Mouse (Mus musculus) testis, adult 2 months (tissue): ENCODE results near the gene Bhlhe40. TPM values are rescaled to one million over a fixed set of nuclear protein-coding genes. Genes with fewer than 3 reads are reported as not detected.

Source experiments
- H3K27ac ChIP-seq: fragments of 200-500 bp; 2 replicates; pipeline ENCODE4 v1.5.1; 2012; ENCODE audit warnings: low read depth, low read length; ENCODE audit not compliant: control insufficient read depth, insufficient read depth
- H3K27me3 ChIP-seq: fragments of 200-500 bp; 2 replicates; pipeline ENCODE4 v1.6.1; 2012; ENCODE audit warnings: mild to moderate bottlenecking, low read length, moderate library complexity; ENCODE audit not compliant: control insufficient read depth, insufficient read depth
- H3K36me3 ChIP-seq: fragments of 200-500 bp; 2 replicates; pipeline ENCODE4 v1.6.1; 2012; ENCODE audit warnings: mild to moderate bottlenecking, low read length; ENCODE audit not compliant: control insufficient read depth, insufficient read depth
- H3K4me1 ChIP-seq: fragments of 200-500 bp; 2 replicates; pipeline ENCODE4 v1.6.1; 2012; ENCODE audit warnings: low read length; ENCODE audit not compliant: control insufficient read depth, insufficient read depth
- H3K4me3 ChIP-seq: fragments of 200-500 bp; 2 replicates; pipeline ENCODE4 v1.5.1; 2012; ENCODE audit warnings: low read depth, mild to moderate bottlenecking, low read length, moderate library complexity, mixed read lengths; ENCODE audit not compliant: control insufficient read depth
- CTCF ChIP-seq: fragments of 200-500 bp; IDR thresholded peaks from 2 replicates; pipeline ENCODE4 v1.5.1; 2012; ENCODE audit warnings: low read depth, mild to moderate bottlenecking, inconsistent platforms, low read length, moderate library complexity; ENCODE audit not compliant: control insufficient read depth, insufficient read depth, insufficient replicate concordance
- POLR2A ChIP-seq: fragments of 200-500 bp; IDR thresholded peaks from 2 replicates; pipeline ENCODE4 v1.6.1; 2012; ENCODE audit warnings: low read depth, mild to moderate bottlenecking, inconsistent platforms, low read length, moderate library complexity; ENCODE audit not compliant: control insufficient read depth
- polyA plus RNA-seq: library from polyadenylated mRNA; depleted of rRNA; stranded (reverse); fragments of >200 nt; gene quantifications from 2 replicates; pipeline ENCODE4 v1.2.3, GENCODE M21; 2012

Gene Bhlhe40
- polyA plus RNA-seq, 1 experiment, result 2.2 TPM

DNA sequence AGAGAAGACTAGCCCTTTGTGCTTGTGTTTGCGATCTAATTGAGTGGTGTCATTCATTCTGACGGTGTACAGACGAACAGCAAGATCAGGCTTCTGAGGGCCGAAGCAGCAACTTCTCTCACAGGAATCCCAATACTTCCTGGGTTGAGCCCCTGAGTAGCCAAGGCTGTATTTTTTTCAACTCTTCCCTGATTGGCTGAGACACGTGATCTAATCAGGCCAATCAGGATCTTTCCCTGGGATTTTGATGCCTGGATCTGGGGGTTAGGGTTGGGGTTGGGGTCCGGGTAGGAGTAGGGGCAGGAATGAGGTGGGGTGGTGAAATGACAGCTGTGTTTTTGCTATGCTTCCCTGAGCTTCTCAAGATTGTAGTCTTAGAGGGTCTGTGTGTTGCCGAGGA, 20.1 kb downstream of the Bhlhe40 start:
- no peak for TF ChIP-seq POLR2A
- TF ChIP-seq CTCF, result no peak
- Histone ChIP-seq H3K36me3 (no peaks in the 10 kb centered on the region), H3K27ac (no peak overlapping the region), H3K4me1 (no peaks in the 10 kb centered on the region), H3K27me3 (no peaks in the 10 kb centered on the region), H3K4me3 (no peak overlapping the region)

DNA sequence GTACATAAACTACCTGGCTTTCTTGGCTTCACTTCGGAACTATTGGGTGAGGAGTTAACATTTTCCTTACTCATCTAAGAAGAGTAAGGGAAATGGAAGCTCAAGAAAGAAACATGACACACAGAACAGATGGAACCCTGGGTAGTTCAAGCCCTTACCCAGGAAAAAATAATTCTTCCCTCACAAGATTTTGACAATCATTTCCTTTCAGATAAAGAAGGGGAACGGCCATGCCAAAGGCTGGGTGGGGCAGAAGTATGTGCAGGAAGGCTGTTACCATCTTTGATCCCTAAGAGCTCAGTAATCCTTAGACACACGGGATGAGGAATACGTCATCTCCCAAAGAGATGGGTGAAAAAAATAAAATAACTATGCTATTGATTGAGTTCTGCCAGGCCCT, 20.7 kb downstream of the Bhlhe40 start:
- Histone ChIP-seq H3K27ac (no peak overlapping the region), H3K27me3 (no peaks in the 10 kb centered on the region)
- TF ChIP-seq CTCF (no peak), POLR2A (no peak)

DNA sequence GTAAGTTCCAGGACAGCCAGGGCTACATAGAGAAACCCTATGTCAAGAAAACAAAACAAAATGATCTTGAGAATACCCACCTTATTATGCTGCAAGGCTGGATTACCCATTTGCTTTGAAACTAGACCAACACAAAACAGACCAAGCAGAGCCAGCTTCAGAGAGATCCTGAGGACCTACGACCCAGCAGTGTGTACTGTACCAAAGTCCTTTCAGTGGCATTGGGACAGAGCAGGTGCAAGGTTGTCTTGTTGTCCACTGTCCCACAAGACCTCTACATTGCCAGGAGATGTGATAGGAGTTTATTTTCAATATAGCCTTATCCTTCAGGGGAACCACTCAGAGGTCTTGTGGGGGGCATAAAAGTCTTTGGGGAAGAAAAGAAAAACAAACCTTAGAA, 22.7 kb downstream of the Bhlhe40 start:
- Histone ChIP-seq H3K4me1 (no peaks in the 10 kb centered on the region), H3K36me3 (no peaks in the 10 kb centered on the region), H3K27ac (no peak overlapping the region), H3K27me3 (no peaks in the 10 kb centered on the region), H3K4me3 (no peak overlapping the region)
- TF ChIP-seq CTCF (no peak), POLR2A (no peak)

More for the DNA sequence above, 20.7 kb downstream of the Bhlhe40 start:
- Histone ChIP-seq H3K4me3 (no peak overlapping the region), H3K4me1 (no peaks in the 10 kb centered on the region), H3K36me3 (no peaks in the 10 kb centered on the region)

DNA sequence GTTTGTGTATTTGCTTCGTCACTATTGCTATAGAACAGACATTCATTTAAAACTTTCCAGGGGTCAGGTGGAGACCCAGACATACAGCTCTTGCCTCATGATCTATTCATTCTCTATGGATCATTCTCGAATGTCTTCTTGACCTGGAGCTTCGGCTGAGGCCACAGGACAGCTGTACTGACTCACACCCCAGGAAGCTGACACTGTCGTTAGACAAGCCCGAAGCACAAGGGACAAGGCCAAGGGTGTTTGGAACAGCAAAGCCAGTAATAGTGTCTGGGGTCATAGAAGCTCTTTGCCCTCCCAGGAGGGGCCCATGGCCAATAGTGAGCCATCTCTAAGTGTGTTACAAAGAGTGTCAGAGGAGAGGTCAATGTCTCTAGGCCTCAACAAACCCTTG, 24.0 kb downstream of the Bhlhe40 start:
- Histone ChIP-seq H3K36me3 (no peaks in the 10 kb centered on the region), H3K27me3 (no peaks in the 10 kb centered on the region), H3K4me3 (no peak overlapping the region), H3K4me1 (no peaks in the 10 kb centered on the region), H3K27ac (no peak overlapping the region)
- no peak for TF ChIP-seq POLR2A
- no peak for TF ChIP-seq CTCF

DNA sequence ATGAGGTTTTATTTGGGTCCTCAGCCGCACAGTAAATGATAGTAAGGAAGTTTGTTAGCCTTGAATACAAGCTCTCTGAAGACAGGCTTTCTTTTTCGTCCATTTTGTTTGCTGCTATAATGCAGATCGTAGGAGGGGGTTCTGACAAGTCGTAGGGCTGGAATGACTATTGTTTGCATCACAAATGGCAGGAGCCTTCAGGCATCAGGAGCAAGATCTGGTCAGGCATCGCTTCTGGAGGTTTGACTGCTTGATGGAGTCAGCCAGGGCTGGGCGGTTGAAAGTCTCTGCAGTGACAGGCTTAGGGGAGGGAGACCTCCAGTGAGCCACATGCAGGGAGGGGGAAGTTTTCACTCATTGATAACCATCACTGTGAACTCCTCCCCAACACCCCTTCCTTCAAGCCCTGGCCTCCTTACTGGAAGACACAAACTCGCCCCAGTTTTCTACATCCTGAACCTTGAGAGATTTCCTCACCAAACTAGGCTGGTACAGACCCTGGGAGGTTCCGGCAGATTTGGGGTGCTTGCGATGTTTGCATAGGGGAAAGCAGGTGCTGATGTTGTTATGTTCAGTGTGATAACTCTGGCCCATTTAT, 25.4 kb downstream of the Bhlhe40 start:
- no peak overlapping the region for H3K4me3 ChIP-seq
- H3K4me1 ChIP-seq, result no peaks in the 10 kb centered on the region
- no peak for TF ChIP-seq POLR2A
- no peak for TF ChIP-seq CTCF
- no peak overlapping the region for H3K27ac ChIP-seq
- H3K27me3 ChIP-seq, result no peaks in the 10 kb centered on the region
- H3K36me3 ChIP-seq, result no peaks in the 10 kb centered on the region

DNA sequence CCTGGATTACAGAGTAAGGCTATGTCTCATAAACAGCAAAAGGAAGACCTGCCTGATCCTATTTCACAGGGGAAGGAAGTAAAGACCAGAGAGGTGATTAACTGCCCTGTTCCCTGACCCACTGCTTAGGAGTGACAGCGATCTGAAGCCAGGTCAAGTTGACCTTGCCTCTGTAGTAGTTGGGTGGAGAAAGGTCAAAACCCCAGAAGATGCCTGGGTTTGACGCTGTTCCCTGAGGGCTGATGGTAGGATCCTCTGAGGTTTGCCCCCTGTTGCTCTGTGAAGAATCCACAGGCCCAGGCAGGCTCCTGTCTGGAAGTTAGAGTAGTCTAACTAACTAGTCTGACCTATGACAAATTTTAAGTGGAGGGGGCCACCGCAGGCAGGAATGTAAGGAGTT, 26.5 kb downstream of the Bhlhe40 start:
- H3K27me3 ChIP-seq, result no peaks in the 10 kb centered on the region
- H3K27ac ChIP-seq, result no peak overlapping the region
- no peaks in the 10 kb centered on the region for H3K4me1 ChIP-seq
- H3K36me3 ChIP-seq, result no peaks in the 10 kb centered on the region
- peak overlapping the region; percentile 28 for H3K4me3 ChIP-seq
- no peak for TF ChIP-seq POLR2A
- no peak for TF ChIP-seq CTCF

DNA sequence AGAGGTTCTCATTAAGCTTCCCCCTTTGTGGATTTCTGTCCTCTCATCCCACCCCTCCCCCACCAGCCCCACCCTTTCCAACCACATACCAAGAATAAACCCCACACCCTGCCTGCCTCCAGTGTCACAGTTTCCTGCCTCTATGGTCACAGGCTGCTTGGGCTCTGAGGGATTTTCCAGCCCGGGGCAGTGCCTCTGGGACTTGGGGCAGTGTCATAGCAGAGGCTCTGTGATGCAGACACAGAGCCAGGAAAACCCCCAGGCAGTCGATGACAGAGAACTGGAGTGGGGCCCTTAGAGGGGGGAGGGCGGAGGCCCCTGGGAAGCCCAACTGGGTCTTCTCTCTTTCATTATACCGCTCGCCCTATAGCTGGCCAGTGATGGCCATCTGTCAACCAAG, 27.9 kb downstream of the Bhlhe40 start:
- Histone ChIP-seq H3K4me3 (peak overlapping the region; percentile 57), H3K27ac (no peak overlapping the region), H3K36me3 (no peaks in the 10 kb centered on the region), H3K27me3 (no peaks in the 10 kb centered on the region), H3K4me1 (no peaks in the 10 kb centered on the region)
- TF ChIP-seq CTCF (no peak), POLR2A (peak; percentile 14; the same call in 1 of the 2 replicates)

DNA sequence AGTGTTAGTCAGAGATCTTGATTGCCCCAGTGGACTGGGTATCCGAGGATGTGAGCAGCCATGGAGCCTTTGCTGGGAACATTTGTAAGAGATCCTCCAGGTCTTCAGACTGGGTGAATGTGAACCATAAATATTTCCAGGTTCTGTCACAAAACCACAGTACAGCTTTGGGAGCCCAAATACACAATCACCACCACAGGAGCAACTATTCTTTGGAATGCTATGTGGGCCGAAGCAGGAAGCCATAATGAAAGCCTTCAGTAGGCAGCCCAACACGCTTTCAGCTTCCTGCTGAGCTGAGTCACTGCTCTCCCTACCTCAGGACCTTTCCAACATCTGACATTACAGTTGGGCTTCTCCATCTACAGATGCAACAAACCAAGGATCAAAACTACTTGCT, 32.6 kb downstream of the Bhlhe40 start:
- Histone ChIP-seq H3K27ac (no peak overlapping the region), H3K4me1 (no peaks in the 10 kb centered on the region), H3K36me3 (no peaks in the 10 kb centered on the region), H3K4me3 (no peak overlapping the region), H3K27me3 (no peaks in the 10 kb centered on the region)
- TF ChIP-seq POLR2A, result no peak
- TF ChIP-seq CTCF, result no peak
